Mouse (Mus musculus) thymus, postnatal 0 days (tissue): ENCODE measurements around the gene Rhcg. TPM values are rescaled to one million over a fixed set of nuclear protein-coding genes. Genes with fewer than 3 reads are reported as not detected.

Experiments
- DNase-seq: peaks from one replicate; pipeline ENCODE4 v3.0.0-alpha.2; 2015; ENCODE audit warnings: low spot score
- polyA plus RNA-seq: library from polyadenylated mRNA; unstranded; fragments of >200 nt; fragmentation: Nextera tagmentation; extraction: Ambion mirVana; gene quantifications from 2 replicates; pipeline ENCODE4 v1.2.1, GENCODE M21; 2015

Rhcg gene
- polyA plus RNA-seq, 1 experiment from 2014 or later: 0.82 TPM

- DNase-seq: no peak
Measured at GRCm38 (mm10) chr7:79606766-79607165, 10.7 kb downstream of the Rhcg start.

GRCm38 (mm10) chr7:79602006-79602405 lies 15.5 kb downstream of the Rhcg start:
- no peak for DNase-seq

DNA sequence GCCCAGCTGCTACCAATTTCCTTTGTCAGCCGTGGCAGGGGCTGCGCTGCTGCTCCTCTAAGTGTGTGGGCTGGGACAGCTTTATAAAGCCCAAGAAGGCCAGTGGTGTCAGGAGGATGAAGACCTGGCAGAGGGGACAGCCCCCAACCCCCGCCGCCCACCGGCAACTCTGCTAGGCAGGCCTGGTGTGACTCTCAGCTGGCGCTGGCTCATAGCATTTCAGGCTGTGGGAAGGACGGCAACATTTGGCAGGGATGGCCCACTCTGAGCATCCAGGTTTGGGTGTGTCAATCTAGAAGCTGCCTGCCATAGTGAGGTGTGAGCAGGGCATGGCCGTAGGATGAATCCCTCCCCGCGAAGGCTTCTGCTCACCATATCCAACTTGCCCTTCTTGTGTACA lies 17.3 kb downstream of the Rhcg start:
- DNase-seq: no peak

- DNase-seq: peak; percentile 70
Measured at GRCm38 (mm10) chr7:79594854-79595253, 22.6 kb downstream of the Rhcg start.

DNA sequence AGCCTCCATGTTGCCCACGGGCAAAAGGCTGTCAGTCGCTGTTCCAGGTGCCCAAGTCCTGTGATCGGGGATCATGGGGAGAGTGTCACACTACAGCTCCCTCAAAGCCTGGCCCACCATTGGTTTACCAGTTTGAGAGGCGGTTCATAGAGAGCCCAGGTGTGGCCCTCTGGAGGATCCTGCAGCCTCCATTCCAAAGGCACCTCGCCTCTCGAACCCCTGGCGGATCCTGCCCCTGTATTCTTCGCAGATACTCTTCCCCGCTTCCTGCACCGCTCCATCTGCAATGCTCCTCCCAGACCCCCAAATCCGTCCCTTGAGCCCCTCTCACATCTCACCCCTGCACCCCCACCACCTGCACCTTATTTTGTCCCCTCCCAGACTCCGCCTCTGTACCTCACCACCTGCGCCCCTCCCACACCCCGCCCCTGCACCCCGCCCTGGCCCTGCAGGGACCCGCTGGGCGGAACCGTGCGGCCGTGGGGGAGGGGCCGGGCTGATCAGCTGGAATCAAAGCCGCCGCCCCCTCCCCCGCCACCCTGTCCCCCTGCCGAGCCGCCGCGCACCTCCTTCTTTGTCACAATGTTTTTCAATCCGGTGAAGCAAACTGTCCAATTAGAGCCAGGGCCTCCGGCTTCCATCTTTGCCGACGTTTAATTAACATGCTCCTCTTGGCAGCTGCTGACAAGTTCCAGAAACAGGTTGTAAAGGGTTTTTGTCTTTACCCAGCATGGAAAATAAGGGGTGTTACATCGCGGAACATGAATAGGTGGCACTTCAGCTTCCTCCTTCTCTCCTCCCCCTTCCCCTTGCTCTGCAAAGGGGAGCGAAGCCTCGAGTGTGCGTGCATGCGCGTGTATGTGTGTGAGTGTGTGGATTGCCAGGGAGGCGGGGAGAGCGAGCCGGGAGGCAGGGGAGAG lies 25.4 kb downstream of the Rhcg start:
- peak; percentile 8 for DNase-seq

DNA sequence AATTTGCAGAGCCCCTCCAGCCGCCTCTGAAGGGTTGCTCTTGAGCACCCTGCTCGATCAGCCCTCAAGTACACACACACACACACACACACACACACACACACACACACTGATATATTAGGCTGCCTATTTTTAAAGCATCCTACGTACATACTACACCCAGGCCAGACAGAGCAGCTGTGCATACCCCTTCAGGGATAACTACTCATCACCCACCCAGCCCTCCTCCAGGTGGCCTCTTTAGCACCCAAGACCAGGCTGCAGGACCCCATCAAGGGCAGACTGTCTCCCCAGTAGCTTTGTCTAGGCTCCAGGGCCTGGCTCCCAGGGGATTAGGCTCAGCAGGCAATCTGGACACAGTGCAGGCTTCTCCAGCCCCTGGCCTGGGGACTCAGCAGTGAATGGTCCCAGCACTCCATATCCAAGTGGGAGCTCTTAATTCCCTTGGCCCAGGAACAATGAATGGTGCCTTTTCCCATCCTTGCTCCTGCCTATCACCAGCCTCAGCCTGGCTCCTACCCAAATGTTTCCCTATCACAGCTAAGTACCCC lies 26.8 kb downstream of the Rhcg start:
- DNase-seq: no peak

- no peak for DNase-seq
Measured at GRCm38 (mm10) chr7:79589763-79590559, 27.5 kb downstream of the Rhcg start.

DNA sequence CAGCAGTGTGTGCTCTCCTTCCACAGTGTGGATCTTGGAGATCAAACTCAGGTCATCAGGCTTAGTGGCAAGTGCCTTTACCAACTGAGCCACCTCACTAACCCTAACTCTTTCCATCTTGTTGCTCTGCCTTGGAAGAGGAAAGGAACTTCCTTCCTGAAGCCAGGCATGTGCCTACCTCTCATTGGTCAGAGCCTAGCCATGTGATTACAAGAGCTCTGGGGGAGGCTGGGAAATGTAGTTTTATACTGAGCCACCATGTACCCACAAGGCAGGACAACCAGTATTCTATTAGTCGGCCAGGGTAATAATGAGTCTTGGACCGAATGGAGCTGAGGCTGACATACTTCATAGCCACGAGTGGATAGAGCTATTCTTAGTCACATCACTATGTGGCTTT lies 29.2 kb downstream of the Rhcg start:
- no peak for DNase-seq

DNA sequence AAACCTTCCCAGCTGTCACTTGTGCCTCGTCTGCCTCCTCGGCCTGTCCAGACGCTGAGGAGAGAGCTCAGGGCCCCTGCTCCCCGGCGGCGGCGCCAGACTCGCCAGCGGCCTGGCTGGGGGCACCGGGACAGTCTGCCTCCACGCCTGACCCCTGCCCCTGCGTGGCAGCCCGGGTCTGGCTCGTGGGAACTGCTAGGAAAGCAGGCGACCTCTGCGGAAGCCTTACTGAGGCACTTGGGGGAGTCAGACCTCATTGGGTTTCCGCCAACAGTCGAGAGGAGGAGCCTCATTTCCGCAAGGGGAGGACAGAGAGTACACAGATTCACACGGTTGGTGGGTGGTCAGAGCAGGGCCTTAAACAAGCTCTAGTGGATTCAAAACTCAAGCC lies 38.6 kb downstream of the Rhcg start:
- peak; percentile 46 for DNase-seq

DNA sequence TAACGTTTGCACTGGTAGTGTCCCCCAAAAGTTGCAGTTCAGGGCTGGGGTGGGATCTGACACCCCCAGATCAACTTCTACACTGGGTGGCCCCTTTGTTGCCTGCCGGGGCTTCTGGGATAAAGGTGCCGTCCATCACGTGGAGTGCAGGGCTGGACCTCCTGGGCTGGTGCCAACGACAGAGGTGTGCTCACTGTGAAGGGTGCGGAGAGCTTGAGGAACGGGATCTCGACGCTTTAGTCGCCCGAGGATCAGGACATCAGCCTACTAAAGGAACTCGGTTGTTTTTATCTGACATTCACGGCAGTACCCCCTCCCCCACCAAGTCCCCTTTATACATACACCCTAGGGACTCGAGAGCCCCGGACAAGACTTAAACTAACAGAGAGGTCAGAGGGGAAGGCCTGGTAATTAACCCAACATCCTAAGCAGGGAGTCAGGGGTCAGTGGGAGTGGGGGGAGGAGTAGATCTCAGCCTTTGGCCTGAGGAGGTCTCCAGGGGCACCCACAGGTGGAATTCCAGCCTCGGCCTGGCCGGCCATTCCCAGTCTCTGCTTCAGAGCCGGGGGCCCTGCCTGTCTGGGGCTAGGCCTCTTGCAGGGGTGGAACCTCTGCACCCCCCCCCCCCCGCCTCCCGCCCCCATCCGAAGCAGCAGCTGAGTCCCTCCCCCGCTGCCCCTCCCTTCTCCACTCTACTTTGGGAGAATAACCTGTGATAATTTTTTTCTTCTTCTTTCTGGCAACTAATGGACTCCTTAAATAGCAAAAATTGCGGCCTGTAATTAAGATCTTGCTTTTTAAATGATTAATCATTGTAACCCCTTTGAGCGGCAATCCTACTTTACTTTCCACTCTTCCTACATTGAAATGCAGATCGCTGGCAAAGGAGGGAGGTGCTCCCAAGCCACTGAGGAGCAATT lies 39.3 kb downstream of the Rhcg start:
- DNase-seq: no peak

GRCm38 (mm10) chr7:79577096-79577874 lies 40.2 kb downstream of the Rhcg start:
- DNase-seq: no peak

GRCm38 (mm10) chr7:79576659-79577058 lies 40.8 kb downstream of the Rhcg start:
- DNase-seq: peak; percentile 39

- no peak for DNase-seq
Measured at GRCm38 (mm10) chr7:79572191-79572818, 45.2 kb downstream of the Rhcg start.

GRCm38 (mm10) chr7:79568937-79569535 lies 48.4 kb downstream of the Rhcg start:
- DNase-seq: no peak

DNA sequence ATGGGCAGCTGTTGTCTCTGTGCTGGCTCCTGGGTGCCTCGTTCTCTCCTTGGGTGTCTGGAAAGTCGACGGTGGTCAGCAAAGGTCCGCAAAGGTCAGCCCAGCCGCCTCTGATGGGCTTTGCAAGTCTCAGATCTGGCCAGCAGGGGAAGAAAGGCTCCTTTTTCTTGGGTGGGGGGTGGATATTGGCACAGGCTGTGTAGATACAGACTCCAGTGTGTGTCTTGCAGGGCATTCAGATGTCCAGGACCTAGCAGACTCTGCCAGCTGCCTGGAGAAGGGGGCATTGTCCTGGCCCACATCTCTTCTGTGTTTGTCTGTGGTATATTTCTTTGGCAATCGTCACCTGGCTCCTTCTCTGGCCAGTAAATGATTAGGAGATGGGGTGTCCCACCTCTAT lies 49.2 kb downstream of the Rhcg start:
- no peak for DNase-seq

DNA sequence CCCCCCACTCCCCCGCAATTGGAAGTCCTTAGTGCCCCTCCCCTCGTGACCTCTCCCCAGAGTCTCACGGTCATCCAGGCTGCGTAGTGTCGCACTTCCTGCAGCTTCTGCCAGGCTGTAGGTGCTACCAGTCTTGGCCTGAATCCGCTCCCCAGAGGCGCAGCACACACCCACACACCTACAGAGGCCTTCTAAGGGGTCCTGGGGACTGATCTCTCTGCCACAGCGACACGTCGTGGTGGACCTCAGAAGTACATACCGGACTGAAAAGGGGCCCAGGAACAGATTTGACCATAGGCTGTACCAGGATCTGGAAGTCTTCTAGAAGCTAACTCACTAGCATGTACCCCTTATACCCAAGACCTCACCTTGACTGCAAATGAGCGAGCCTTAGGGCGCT lies 53.8 kb downstream of the Rhcg start:
- DNase-seq: peak; percentile 31

DNA sequence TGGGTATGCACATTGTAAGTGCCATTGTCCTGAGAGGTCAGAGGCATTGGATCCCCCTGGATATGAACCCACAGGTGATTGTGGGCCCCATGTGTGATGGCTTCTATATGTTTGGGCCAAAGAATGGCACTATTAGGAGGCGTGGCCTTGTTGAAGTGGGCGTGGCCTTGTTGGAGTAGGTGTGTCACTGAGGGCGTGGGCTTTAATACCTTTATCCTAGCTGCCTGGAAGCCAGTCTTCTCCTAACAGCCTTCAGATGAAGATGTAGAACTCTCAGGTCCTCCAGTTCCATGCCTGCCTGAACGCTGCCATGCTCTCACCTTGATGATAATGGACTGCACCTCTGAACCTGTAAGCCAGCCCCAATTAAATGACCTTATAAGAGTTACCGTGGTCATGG lies 55.1 kb downstream of the Rhcg start:
- no peak for DNase-seq

- DNase-seq: no peak
Measured at GRCm38 (mm10) chr7:79558698-79559097, 58.8 kb downstream of the Rhcg start.

DNA sequence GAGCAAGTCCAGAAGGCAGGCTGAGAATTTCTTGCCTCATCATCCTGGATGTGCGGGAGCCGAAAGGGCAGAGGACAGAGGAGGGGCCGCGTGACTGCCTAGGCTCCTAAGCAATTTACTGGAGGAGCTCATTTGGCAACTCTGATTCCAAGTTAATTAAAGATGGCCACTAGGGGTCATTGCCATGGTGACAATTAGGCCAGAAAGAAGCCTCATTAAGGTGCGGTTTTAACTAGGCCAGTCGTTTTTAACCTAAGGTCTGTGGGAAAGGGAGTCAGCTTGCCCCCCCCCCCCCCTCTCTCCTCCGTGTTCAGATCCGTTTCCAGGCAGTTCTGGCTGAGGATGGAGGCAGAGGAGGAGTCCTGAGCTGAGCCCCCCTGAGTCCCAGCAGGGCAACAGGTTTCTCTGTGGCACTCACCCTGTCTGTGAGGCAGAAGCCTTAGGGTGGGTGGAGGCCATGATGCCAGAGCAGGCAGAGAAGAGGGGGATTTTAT lies 59.7 kb downstream of the Rhcg start:
- DNase-seq: no peak
